Mouse (Mus musculus): Measurements from ENCODE around the gene Eps15l1.

DNA sequence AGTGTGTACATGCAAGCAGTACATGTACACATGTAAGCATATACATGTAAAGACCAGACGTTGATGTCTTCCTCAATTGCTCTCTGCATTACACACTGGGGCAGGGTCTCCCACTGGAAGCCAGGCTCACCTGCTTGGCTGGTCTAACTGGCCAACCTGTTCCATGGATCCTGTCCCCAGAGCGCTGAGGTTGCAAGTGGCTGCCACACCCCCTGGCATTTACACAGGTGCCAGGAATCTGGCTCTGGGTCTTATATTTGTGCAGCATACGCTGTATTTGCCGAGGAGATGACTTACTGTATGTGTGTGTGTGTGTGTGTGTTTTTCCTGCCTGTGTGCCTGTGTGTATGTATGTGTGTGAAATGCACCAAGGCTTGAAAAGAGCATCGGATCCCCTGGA, 114.3 kb downstream of the Eps15l1 start:
- TF ChIP-seq GATA1 (IDR thresholded peaks at IDR 0.05; ENCODE audit: low read length), result no peak
- TF ChIP-seq TAL1 (IDR thresholded peaks at IDR 0.05; ENCODE audit: low read length), result no peak

All from erythroblast, embryonic 14.5 days (primary cell).